Mouse (Mus musculus): ENCODE results near the gene Snap91.

The Snap91 gene

DNA sequence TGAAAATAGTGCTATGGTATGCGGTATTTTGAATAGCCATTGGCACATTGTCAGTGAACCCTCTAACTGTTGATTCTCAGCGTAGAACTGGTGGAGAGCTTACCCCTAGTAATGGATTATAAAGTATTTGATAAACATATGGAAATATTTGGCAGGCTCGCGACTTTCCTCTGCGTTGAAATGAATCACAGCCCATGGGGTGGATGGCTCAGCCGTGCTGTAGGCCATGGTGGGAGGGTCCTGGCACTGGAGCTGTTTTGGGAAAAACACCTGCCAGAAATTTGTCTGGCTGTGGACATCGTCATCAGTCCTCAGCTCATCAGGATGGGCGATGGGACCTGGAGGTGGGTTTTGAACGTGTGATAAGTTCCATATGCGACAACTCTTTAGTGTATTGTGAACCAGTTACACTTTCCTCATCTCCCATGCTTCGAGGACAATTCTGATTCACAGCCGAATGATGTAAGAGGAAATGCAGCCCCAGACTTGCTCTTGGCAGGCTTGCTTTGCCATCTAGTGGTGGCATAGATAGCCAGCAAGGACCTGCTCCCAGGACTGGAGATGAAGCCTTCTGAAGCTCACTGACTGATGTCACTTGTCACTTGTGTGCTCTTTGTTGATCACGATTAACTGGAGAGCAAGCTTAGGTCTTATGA, 134.4 kb downstream of the Snap91 start:
- DNase-seq (ENCODE audit: low spot score in 2 of 2) = peak; percentile 88

DNA sequence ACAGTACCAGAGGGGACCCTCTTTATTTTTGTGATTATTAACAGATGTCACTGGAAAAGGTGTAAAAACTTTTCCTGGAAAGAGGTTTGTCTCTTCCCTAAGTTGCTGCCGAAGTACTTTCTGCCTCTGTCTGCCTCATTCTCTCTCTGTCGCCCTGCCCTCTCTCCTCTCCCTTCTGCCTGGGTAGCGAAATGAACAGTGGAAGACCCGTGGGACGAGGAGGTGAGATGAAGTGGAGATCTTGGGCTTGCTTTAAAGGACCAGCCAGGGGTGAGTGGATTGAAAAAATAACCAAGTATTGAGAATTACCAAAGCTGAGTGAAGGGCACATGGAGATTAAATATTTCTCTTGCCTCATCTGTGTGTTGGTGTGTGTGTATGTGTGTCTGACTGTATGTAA, 136.4 kb downstream of the Snap91 start:
- no peak for DNase-seq (ENCODE audit: low spot score in 2 of 2)

- DNase-seq (ENCODE audit: low spot score in 2 of 2) = peak; percentile 63 to 64
Measured at GRCm38 (mm10) chr9:86742959-86743911, 137.2 kb downstream of the Snap91 start, which contains the start of gene Prss35. Gene Prss35 (plus strand): TSS chr9:86743649.

- DNase-seq (ENCODE audit: low spot score in 2 of 2) = no peak
Measured at GRCm38 (mm10) chr9:86739971-86740370, 140.5 kb downstream of the Snap91 start.

DNA sequence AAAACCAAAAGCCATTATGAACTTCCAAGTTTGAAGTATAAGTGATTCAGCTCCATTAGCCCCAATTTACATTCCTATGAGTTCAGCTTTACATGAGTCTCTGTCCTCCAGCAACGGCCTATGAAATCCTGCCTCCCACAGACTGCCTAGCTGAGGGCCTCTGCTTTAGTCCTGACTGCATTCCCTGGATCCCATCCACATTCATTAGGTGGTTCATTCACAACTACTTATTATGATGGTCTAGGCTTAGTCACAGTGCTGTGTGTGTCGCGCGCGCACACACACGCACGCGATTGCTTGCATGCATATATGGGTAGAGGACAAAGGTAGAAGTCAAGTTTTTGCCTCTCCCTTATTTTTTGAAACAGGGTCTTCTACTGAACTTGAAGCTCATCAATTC, 141.7 kb downstream of the Snap91 start:
- DNase-seq (ENCODE audit: low spot score in 2 of 2) = no peak

DNA sequence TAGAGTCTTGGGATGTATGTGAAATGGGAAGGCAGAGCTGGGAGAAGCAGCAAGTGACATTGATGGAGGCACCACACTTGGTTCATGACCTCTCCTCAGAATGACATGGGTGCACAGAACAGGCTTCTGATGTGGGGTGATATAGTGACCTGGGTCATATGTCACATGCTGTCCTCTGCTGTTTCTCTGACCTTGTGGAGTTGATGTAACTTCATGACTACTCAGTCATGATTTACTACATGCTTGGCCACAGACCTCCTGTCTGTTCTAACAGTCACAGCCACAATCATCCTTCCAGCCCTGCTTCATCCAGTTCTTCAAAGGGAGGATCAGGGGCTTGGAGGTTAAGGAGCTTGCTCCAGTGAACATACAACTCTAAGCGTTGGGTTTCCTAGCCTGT, 142.4 kb downstream of the Snap91 start:
- no peak for DNase-seq (ENCODE audit: low spot score in 2 of 2)

- no peak for DNase-seq (ENCODE audit: low spot score in 2 of 2)
Measured at GRCm38 (mm10) chr9:86736991-86737390, 143.5 kb downstream of the Snap91 start.

- DNase-seq (ENCODE audit: low spot score in 2 of 2) = peak in 1 of 2 experiments; percentile 57
Measured at GRCm38 (mm10) chr9:86734795-86735194, 145.7 kb downstream of the Snap91 start.

DNA sequence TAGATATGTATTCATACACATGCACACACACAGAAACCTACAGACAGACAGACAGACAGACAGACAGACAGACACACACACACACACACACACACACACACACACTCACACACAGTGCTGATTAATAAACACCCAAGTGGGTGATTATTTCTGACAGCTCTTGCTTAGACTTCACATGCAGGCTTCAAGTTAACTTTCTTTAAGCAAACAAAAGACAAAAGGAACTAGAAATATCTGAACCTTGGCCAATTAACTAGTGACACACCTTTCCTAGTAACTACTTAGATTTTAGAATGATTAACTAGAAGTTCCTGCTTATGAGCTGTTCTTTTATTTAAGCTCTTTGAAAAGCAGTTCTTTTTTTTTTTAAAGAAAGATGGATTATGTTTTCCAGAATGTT, 146.1 kb downstream of the Snap91 start:
- no peak for DNase-seq (ENCODE audit: low spot score in 2 of 2)

- DNase-seq (ENCODE audit: low spot score in 2 of 2) = no peak
Measured at GRCm38 (mm10) chr9:86729811-86730210, 150.6 kb downstream of the Snap91 start.

- no peak for DNase-seq (ENCODE audit: low spot score in 2 of 2)
Measured at GRCm38 (mm10) chr9:86729084-86729483, 151.4 kb downstream of the Snap91 start.

- DNase-seq (ENCODE audit: low spot score in 2 of 2) = no peak
Measured at GRCm38 (mm10) chr9:86728214-86728814, 152.1 kb downstream of the Snap91 start.

- no peak for DNase-seq (ENCODE audit: low spot score in 2 of 2)
Measured at GRCm38 (mm10) chr9:86726381-86726720, 154.1 kb downstream of the Snap91 start.

DNA sequence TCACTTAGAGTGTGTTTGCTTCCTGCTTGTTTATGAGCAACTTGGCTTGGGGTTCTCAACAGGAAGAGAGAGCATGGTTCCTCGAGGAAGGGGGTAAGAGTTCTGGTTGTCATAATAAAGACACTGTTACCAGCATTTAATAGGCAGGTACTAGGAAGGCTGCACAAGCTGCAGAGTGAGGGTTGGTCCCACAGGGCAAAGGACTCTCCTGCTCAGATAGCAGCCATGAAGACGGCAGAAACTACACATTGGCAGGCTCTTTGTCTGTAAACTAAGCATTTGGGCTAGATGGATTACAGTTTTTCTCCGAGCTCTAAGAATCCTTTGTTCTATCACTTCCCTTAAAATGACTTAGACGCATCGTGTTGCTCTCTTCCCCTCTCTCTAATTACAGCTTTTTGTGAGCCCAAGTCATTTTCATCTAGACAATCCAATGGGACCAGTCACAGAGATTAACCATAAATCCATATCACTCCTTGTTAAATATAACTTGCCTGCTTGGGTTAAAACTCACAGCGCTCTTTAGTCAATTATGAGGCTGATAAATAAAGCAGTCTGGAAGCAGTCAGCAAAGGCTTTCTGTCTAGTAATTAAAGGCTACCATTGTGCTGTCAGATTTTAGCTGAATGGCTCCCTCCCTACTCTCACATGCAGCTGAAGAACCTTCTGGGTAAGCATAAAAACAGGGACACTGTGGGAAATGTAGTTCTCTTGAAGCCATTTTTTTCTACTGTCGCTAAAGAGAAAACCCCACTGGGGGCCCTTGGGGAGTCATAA, 154.7 kb downstream of the Snap91 start:
- no peak for DNase-seq (ENCODE audit: low spot score in 2 of 2)

DNA sequence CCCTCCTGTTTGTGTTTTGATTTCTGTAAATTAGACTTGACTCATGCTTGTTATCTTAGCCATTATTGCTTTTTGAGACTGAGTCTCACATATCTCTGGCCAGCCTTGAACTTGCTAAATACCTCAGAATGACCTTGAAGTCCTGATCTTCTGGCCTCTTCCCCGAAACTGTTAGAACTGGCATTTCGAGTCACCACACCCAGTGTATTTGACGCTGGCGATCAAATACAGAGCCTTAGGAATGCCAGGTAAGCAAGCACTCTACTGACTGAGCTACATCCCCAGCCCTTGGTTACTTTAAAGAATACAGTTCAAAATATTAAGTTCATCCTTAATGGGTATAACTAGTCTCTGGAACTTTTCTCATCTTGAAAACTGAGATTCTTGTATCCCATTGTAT, 155.4 kb downstream of the Snap91 start:
- no peak for DNase-seq (ENCODE audit: low spot score in 2 of 2)

GRCm38 (mm10) chr9:86720794-86721193, 159.7 kb downstream of the Snap91 start:
- no peak for DNase-seq (ENCODE audit: low spot score in 2 of 2)

DNA sequence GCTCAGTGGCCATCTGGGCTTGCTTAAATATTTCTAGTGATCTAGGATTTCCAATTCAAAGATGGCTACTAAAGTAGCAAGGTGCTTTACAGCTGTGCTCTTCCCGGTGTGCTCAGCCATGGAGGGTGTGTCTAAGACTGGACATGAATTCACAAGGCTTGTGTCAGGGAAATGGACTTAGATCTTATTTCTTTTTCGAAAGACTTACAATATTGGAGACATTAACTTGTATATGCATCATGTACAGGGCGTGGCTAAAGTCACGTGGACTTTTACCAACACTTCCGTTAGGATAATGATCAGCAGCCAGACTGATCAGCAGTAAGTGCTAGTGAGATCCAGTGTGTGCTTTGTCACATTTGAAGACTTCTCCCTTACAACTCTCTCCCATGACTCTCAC, 160.2 kb downstream of the Snap91 start:
- no peak for DNase-seq (ENCODE audit: low spot score in 2 of 2)

DNA sequence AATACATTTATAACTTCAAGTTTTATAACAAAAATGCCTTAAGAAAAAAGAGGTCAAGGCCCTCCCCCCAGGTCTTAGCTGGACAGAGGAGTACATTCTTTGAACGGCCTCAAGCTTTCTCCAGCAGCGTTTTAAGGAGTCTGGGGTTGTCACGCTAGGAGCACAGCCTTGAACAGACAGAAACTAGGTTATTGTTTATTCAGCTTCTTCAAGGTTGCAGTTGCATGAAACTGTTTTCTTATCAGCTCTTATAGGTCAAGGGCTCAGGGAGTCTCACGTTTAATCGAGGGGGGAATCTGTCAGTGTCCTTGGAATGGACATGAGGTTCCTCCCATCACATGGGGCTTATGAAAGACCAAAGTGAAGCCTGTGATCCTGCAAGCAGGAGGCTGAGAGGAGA, 163.3 kb downstream of the Snap91 start:
- DNase-seq (ENCODE audit: low spot score in 2 of 2) = no peak

- peak in 1 of 2 experiments; percentile 50 for DNase-seq (ENCODE audit: low spot score in 2 of 2)
Measured at GRCm38 (mm10) chr9:86716540-86716939, 163.9 kb downstream of the Snap91 start.

Data from right cerebral cortex, postnatal 10 days (tissue).